Mouse (Mus musculus): ENCODE results near the gene Pla2g2d.

DNA sequence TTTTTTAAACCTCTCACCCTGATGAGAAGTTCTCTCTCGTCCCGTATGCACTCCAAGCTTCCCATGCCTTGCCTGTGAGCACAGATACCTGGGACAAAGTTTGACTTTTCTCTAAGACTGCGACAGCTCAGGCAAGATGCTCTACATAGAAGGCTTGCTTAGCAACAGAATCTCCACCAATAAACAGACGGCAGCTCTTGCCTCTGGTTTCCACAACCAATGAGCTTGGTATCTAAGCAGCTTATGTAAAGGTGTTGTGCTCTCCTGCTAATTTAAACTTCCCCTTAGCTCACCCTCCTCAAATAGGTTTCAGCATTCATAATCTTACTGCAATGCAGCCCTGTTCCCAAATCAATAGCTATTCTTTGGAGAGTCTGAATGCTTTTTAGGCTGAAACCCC is 26.1 kb downstream of the Pla2g2d start:
- no peak for TF ChIP-seq CTCF (IDR thresholded peaks at IDR 0.05; ENCODE audit: control insufficient read depth, insufficient read depth, low read length)
- TF ChIP-seq POLR2A (IDR thresholded peaks at IDR 0.05; ENCODE audit: borderline replicate concordance, control insufficient read depth, low read depth, low read length), result no peak

Measured in bone marrow, adult 2 months (tissue).